Mouse (Mus musculus): ENCODE measurements around the gene Ago1.
A peak's percentile ranks its signal among the peaks of the same experiment; 100 is the strongest.

Ago1 gene

GRCm38 (mm10) chr4:126468285-126468901 lies at the start of gene Ago1:
Ago1 (minus strand) TSS chr4:126468583.
- DNase-seq (ENCODE audit: low read depth, low spot score): peak; percentile 92

DNA sequence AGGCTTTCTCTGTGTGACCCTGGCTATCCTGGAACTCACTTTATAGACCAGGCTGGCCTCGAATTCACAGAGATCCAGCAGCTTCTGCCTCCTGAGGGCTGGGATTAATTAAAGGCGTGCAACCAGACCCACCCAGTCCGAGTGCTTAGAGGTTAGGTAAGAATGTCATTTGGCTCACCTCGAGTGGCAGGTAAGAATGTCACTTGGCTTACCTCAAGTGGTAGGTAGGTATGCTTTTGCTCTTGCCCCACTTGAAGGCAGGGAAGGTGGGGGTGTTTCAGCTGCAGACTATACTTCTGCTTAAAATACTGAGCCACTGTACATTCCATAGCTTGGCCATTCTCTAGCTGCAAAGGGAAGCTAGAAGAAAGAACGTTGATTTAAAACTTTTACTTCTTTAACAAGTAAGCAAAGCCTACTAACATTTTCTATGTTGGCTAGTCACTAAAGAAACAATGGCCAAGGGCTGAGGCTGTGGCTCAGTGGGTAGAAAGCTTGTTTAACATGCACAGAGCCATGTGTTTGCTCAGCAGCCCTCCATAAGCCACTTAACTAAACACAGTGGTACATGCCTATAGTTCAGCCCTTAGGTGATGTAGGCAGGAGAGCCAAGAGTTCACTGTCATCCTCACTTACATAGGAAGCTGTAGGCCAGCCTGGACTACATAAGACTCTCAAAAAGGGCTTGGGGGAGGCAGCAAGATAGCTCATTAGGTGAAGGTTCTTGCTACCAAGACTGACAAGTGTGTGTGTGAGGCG lies 44.1 kb upstream of the Ago1 start:
- no peak for DNase-seq (ENCODE audit: low read depth, low spot score)

DNA sequence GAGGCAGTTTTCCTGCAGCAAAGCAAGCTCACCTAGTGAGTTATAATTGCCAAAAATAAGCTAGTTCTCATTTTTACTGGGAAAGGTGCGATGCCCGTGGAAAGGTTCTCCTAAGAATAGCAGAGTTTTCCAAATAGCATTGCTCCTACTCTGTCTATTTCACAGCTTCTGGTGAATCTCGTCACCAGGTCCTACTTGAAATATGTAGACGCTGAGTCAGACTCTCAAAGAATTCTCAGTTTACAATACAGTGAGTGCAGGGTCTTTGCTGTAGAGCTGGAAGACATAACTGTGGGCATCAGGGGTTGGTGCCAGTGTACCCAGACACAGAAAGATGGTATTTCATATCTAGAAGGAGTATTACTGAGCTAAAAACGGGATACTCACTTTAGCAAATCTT lies 42.6 kb upstream of the Ago1 start:
- DNase-seq (ENCODE audit: low read depth, low spot score): no peak

GRCm38 (mm10) chr4:126509072-126509471 lies 40.7 kb upstream of the Ago1 start:
- DNase-seq (ENCODE audit: low read depth, low spot score): no peak

- no peak for DNase-seq (ENCODE audit: low read depth, low spot score)
These were observed 39.9 kb upstream of the Ago1 start for GRCm38 (mm10) chr4:126508110-126508899.

DNA sequence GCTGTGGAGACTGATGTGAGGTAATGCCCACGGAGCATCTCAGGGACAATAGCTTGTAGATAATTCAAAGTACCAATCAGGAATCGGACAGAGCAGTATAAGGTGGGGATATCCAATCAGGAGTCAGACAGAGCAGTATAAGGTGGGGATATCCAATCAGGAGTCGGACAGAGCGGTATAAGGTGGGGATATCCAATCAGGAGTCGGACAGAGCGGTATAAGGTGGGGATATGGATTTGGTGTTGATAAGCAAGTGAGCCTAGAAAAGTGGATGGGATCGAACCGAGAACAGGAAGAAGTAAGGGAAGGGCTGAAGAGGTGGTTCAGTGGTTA lies 34.6 kb upstream of the Ago1 start:
- no peak for DNase-seq (ENCODE audit: low read depth, low spot score)

GRCm38 (mm10) chr4:126502141-126502976 lies 34.0 kb upstream of the Ago1 start:
- DNase-seq (ENCODE audit: low read depth, low spot score): no peak

DNA sequence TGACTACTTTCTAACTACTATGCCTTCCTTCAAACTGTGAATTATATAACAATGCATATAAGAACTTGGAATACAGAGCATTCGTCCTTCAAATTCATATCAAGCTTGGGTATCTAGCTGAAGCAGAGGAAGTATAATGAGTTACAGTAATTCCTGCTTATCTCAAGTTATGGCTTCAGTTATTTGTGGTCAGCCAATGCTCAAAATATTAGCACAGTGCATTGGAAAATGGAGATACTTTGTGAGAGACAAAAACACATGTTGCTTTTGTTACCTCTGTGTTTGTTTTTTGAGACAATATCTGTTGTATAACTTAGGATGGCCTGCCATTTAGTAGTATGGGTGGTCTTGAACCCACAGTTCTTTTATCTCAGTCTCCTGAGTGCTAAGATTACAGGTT lies 30.2 kb upstream of the Ago1 start:
- DNase-seq (ENCODE audit: low read depth, low spot score): no peak

DNA sequence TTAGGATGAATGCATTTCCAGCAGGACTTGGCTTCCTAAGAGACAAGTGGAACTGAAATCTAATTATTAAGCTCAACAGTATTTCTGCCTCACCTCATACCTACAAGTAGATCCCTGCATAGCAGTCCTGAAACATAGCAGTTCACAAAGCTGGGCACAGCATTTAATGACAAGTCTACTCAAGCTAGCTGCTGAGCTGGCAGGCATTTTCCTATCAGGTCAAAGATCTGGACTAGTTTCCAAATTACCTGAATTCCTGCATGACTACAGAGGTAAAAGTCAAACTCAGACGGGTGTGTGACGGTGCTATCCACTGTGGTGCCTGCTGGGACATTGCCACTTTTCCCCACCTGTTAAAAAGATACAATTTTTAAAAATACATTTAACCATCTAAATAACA lies 28.6 kb upstream of the Ago1 start:
- no peak for DNase-seq (ENCODE audit: low read depth, low spot score)

DNA sequence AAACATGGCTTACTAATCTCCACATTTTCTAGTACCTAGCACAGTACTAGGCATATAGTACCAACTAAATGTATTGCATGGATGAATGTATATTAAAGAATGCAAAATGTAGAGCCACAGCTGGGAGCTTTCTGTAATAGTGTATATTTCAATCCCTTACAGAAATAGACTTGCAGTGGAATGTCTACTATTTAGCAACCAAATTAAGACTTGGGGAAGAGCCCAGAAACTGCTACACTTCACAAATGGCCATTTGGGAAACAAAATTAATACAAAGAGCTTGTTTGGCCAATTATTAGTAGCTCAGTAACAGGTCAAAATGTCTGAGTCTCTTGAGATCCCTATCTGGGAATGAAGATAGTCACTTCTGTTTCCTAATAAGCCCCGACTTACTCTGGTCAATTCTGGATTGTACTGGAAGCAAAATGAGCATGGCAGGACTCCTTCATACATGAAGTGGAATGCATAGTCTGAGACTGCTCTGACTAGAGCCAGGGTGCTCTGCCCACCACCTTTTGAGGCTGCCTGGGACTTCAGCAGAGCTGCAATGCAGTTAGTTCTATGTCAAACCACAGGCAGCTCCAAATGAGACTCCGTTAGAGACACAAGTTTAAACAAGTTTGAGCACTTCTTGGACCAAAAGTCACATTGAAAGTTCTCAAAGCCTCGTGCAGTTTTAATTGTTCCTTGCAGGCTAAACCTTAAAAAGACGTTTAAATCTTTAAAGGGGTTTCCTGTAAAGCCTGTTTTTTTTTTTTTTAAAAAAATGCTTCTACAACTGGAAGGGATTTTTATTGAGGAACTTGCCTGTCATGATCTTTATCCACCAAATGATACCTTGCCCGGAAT lies 27.8 kb upstream of the Ago1 start:
- DNase-seq (ENCODE audit: low read depth, low spot score): no peak

DNA sequence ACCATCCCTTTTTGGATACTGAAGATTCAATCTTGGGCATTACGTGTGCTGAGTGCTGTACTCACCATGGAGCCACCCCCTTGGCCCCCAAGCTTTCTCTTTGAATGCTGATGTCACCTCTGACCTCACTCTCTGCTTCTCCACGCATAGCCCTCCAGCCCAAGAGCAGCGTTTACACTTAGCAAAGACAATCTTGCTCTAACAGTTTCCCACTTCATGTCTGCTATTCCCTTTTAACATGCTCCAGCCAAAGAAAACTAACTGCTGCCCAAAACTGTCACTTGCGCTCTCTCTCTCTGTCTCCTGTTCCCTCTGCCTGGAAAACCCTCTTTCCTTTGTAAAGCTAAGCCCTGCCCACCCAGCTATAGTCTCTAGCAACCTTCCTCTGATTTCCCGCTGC lies 27.1 kb upstream of the Ago1 start:
- no peak for DNase-seq (ENCODE audit: low read depth, low spot score)

DNA sequence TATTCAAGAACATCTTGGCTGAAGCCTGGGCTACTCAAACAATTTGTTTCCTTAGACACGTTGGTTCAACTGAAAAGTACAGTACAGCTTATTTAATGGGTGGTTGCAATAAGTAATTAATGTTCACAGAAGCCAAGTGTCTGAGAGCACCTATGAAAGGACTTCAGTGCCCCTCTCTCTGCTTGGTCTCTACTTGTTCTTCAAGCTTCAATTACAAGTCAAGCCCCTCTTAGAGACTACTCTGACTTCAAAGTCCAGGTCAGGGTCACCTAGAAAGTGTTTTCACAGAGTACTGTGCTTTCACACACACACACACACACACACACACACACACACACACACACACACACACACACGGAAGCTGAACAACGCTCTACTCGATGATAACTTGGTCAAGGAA lies 25.0 kb upstream of the Ago1 start:
- no peak for DNase-seq (ENCODE audit: low read depth, low spot score)

- no peak for DNase-seq (ENCODE audit: low read depth, low spot score)
These were observed 23.6 kb upstream of the Ago1 start for GRCm38 (mm10) chr4:126491977-126492376.

DNA sequence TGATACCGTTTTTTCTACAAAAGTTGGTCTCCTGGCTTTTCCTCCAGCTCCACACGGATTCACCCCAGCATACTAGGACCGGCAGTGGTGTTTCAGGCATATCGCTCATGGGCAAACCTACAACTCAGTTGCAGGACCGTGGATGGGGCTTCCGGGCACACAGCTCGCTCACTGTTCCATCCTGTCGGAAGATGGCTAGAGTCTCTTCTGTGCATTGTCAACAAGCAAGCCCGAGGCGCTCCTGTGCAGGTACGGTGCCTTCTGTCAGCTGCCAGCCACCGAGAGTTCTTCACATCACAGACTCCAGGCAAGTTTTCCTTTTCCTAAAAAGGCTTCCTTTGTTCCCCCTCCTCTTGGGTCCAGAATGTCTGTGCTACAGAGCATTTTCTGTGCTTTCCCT lies 22.3 kb upstream of the Ago1 start:
- DNase-seq (ENCODE audit: low read depth, low spot score): no peak

GRCm38 (mm10) chr4:126489811-126490210 lies 21.4 kb upstream of the Ago1 start:
- DNase-seq (ENCODE audit: low read depth, low spot score): no peak

- no peak for DNase-seq (ENCODE audit: low read depth, low spot score)
These were observed 17.8 kb upstream of the Ago1 start for GRCm38 (mm10) chr4:126486217-126486616.

DNA sequence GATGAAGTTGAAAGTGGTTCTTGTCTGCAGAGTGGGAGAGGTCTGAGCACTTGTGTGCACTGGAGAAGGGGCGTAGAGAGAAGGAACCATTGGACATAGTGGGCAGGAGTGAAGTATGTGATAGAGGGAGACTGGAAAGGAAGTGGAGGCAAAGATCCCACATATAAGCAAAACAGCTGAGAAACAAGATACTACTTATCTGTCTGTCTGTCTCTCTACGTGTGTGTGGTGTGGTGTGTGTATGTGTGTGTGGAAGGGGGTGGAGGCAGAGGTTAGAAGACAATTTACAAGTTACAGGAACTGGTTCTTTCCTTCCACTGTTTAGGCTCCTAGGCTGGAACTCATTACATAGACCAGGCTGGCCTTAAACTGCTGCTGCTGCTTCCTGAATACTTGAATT lies 16.7 kb upstream of the Ago1 start:
- no peak for DNase-seq (ENCODE audit: low read depth, low spot score)

DNA sequence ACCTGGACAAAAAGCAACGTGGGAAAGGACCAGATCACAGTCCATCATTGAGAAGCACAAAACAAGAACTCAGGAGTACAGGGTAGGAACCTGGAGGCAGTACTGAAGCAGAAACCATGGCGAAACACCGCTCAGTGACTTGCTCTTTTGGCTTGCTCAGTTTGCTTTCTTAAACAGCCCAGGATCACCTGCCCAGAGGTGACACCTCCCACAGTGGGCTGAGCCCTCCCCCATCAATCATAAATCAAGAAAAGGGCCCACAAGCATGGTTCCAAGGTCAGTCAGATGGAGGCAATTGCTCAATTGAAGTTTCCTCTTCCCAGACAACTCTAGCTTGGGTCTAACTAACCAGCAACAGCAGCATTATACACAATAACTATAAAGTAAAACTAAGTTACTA lies 15.5 kb upstream of the Ago1 start:
- no peak for DNase-seq (ENCODE audit: low read depth, low spot score)

- DNase-seq (ENCODE audit: low read depth, low spot score): no peak
These were observed 14.6 kb upstream of the Ago1 start for GRCm38 (mm10) chr4:126482951-126483350.

GRCm38 (mm10) chr4:126481461-126481860 lies 13.1 kb upstream of the Ago1 start:
- DNase-seq (ENCODE audit: low read depth, low spot score): no peak

DNA sequence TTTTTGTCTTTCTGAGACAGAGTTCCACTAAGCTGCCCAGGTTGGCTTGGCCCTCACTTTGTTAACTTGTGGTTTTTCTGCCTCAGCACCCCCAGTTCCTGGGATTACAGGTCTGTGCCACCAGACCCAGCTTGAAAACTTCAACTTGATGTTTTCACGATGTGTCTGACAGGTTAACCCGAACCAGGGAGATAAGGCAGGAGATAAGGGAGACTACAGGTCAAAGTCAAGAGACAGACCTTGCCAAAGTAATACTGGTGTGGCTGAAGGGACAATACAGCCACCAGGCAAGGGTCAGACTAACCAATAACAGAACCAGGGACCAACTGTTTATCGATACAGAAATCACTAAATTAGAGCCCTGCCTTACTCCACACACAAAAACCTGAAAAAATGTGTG lies 11.9 kb upstream of the Ago1 start:
- no peak for DNase-seq (ENCODE audit: low read depth, low spot score)

All from forelimb bud, embryonic 11.5 days (tissue).